Mouse (Mus musculus) kidney, postnatal 36 days (tissue): ENCODE results near the gene Arhgef17.

ENCODE experiments used
- DNase-seq, 2 experiments: peaks; one replicate each; pipeline ENCODE4 v3.0.0; 2021 to 2022; ENCODE audit warnings: mixed read lengths in 2 of 2

Arhgef17 gene

DNA sequence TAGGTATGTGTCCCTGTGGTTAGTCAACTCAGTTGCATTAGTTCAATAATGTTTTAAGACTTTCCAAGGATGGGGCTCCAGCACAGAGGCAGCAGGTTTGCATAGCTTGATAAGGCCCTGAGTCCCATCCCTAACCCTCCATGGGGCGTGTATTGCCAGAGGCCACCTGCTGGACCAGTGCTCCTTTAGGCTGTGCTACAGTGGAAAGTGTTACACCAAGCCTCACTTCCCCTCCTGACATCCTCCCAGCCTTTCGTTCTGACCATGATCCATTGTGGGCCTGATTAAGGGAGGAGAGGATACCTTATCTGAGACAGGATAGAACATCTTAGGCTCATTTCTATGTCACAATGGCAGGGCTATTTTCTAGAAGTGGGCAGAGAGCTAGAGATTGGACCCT is 88.0 kb downstream of the Arhgef17 start:
- no peak for DNase-seq

DNA sequence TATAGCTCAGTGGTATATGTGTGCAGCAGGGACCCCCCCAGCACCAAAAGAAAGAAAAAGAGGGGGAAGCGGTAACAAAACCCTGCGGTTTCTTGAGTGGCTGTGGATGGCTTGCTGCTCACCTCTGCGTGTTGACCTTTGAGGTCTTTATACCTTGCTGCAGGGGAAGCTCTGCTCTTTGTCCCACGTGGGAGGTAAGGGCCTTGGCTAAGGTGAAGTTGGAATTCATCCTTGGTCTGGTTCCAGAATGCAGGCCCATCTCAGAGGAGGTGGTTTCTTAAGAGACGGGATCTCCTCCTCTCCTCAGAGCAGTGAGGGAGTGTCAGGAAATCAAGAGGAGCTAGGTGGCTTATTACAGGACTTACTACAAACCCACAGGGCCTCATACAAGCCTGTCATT is 89.7 kb downstream of the Arhgef17 start:
- peak; percentile 33 to 49 for DNase-seq

DNA sequence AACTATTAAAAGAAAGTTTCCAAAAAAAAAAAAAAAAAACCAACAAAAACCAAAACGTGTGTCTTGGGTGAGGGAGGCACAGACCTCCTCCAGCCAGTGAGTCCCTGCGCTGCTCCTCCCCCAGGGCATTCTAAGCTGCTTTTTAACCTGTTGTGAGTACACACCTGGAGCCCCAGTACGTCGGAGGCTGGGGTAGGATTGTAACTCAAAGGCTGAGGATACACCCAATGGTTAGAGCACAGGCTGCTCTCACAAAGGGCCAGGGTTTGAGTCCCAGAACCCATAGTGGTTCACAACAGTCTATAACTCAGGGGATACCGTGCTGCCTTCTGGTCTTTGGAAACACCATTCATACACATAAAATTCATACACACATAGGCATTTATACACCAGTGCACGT is 90.3 kb downstream of the Arhgef17 start:
- DNase-seq: no peak

- no peak for DNase-seq
These were observed 91.0 kb downstream of the Arhgef17 start for GRCm38 (mm10) chr7:100840906-100841305.

GRCm38 (mm10) chr7:100839632-100840402 is 92.1 kb downstream of the Arhgef17 start:
- DNase-seq: no peak

GRCm38 (mm10) chr7:100837701-100838100 is 94.2 kb downstream of the Arhgef17 start:
- DNase-seq: peak; percentile 66 to 70

DNA sequence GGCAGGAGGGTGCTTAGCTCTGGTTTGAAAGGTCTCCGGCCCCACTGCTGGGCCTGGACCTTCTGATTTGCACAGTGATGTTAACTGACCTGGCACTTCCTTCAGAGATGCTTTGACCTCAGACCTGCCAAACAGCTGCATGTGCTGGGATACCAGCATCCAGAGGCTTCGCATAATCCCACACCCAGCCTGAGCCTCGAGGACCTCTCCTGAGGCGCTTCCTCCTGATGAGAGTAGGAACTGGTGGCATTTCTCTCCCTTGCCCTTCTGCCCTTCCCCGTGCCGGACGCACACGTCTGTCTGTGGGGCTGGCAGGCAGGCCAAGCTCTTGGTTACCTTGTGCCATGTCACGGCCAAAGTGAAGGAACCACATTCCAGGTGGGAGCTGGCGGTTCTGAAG is 95.2 kb downstream of the Arhgef17 start:
- no peak for DNase-seq

DNA sequence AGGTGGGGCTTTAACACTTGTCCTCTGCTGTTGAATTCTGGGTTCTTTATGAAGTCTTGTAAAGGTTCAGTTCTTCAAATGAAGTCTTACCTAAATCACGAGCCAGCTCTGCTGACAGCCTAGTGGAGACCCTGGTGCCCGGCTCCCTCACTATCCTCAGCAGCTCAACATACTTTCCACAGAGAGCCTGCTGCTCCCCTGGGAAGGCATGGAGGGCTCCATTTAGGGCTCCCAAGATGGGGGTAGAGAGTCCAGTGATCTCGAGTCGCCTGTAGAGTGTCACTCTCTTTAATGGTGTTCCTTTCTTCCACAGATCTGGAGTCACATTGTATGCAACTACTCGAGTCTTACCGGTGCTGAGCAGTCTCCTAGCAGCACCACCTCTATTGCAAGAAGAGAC is 96.2 kb downstream of the Arhgef17 start:
- no peak for DNase-seq

DNA sequence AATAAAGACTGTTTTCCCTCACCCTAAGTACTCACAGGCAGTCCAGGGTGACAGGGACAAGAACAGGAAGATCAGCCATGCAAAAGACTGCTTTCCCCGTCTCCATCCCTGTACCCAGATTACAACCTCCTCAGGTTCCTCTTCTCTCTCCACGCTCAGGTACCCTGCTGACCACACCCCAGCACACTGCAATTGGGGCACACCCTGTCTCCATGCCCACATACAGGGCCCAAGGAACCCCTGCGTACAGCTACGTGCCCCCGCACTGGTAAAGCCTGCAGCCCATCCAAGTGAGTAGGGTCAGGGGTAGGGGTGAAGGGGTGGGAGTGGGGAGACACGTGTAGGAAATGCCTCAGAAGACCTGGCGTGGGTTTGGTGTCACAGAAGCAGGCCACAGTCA is 96.7 kb downstream of the Arhgef17 start:
- no peak for DNase-seq

- DNase-seq: no peak
These were observed 98.0 kb downstream of the Arhgef17 start for GRCm38 (mm10) chr7:100833859-100834258.

DNA sequence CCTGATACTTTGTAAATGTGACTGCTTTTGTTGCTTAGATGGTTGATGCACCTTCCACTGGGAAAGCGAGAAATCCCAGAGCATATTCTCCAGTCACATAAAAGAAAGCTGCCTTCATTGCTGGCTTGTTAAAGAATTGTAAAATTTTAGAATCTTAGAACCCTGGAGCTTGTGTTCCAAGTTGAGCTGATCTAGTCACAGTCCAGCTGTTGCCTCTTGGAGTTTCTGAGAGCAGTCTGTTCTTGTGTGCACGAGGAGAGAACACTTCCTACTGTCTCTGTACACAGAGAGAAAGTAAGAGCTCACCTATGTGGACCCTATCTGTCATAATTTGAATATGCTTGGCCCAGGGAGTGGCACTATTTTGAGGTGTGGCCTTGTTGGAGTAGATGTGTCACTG is 103.4 kb downstream of the Arhgef17 start:
- no peak for DNase-seq

DNA sequence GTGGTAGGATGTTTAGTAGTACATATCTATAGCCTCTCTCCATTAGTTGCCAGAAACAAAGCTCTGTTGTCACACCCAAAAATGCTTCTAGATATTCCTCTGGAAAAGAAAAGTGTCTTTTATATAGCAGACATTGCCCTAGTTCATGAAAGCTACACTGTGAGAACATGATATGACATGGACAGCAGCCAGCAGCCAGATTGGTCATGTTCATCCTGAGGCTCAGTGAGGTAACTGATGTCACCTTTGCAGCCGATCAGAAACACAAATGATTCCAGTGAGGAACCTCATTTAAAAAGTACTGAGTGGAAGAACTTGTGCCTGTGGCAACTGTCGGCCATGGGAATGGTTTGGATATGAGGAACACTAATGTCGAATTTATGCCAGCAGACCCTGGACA is 107.2 kb downstream of the Arhgef17 start:
- DNase-seq: no peak
